ENCODE assay signal across 19 mouse cellular contexts in the genomic region with DNA sequence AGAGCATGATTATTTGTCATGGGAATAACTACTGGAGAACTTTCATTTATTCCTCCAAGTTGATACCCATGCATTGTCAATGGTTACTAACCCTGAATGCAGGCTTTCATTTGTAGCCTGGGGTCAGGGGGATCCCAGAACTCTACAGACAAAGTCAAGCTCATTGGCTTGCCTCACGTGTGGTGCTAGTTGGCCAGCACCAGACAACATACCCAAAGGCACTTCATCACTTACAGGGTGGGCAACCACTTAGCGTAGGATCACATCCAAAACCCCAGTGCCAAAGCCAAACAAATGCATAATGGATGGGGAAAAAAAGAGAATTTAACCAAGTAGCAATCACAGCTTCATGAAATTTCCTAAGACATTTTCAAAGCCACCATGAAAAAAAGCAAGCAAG.
DNase-seq lines count a peak whose midpoint lies in the region; ATAC-seq and TF ChIP-seq lines count a peak whose summit lies in the region.
"Had no signal": no experiment of that assay in that cellular context is flagged by ENCODE, and none has a peak within 500 bp of the region (broad histone marks: within the 10 kb centered on the region; RNA-seq: fewer than 3 reads in every experiment).

No protein-coding gene starts in this region.

- TF ChIP-seq CTCF in hindbrain, postnatal 0 days (IDR thresholded peaks at IDR 0.05; ENCODE audit: low read depth), result no peak
- no peak for TF ChIP-seq CTCF in midbrain, postnatal 0 days (IDR thresholded peaks at IDR 0.05)
- TF ChIP-seq CTCF in brain, embryonic 14.5 days (IDR thresholded peaks at IDR 0.05; ENCODE audit: borderline replicate concordance, extremely low read depth, insufficient read depth, insufficient read length), result no peak
- no peak for TF ChIP-seq CTCF in lung, adult 2 months (IDR thresholded peaks at IDR 0.05; ENCODE audit: insufficient read depth, low read length)

- no peaks in the 10 kb centered on the region for H3K4me1 ChIP-seq in hindbrain, embryonic 15.5 days (replicated peaks)
- no peaks in the 10 kb centered on the region for H3K4me1 ChIP-seq in hindbrain, embryonic 11.5 days (replicated peaks; ENCODE audit: control insufficient read depth, insufficient read depth, low read length)
- no peaks in the 10 kb centered on the region for H3K4me1 ChIP-seq in hindbrain, postnatal 0 days (ENCODE audit: insufficient read depth, low read length)
- no peaks in the 10 kb centered on the region for H3K4me1 ChIP-seq in hindbrain, embryonic 12.5 days
- H3K4me1 ChIP-seq in midbrain, postnatal 0 days (ENCODE audit: insufficient read depth, low read length), result no peaks in the 10 kb centered on the region
- H3K4me1 ChIP-seq in midbrain, embryonic 11.5 days (ENCODE audit: control insufficient read depth, insufficient read depth, low read length), result no peaks in the 10 kb centered on the region
- no peaks in the 10 kb centered on the region for H3K4me1 ChIP-seq in lung, adult 2 months (ENCODE audit: control insufficient read depth, insufficient read depth, low read length)
- H3K4me1 ChIP-seq: embryonic facial prominence, embryonic 10.5 days; embryonic facial prominence, embryonic 12.5 days had no signal

- no peak overlapping the region for H3K9ac ChIP-seq in hindbrain, embryonic 15.5 days
- H3K9ac ChIP-seq in hindbrain, embryonic 11.5 days (ENCODE audit: low read depth, low read length), result no peak overlapping the region
- no peak overlapping the region for H3K9ac ChIP-seq in hindbrain, postnatal 0 days (replicated peaks; ENCODE audit: low read length)
- H3K9ac ChIP-seq in hindbrain, embryonic 12.5 days, result no peak overlapping the region
- H3K9ac ChIP-seq in midbrain, postnatal 0 days (replicated peaks; ENCODE audit: low read length, poor library complexity, severe bottlenecking), result no peak overlapping the region
- no peak overlapping the region for H3K9ac ChIP-seq in midbrain, embryonic 11.5 days (ENCODE audit: low read length)
- H3K9ac ChIP-seq: embryonic facial prominence, embryonic 12.5 days had no signal

- no peak overlapping the region for H3K4me2 ChIP-seq in hindbrain, embryonic 15.5 days
- H3K4me2 ChIP-seq in hindbrain, embryonic 11.5 days (replicated peaks; ENCODE audit: low read depth, low read length), result no peak overlapping the region
- no peak overlapping the region for H3K4me2 ChIP-seq in hindbrain, postnatal 0 days (ENCODE audit: low read depth, low read length)
- H3K4me2 ChIP-seq in hindbrain, embryonic 12.5 days (replicated peaks), result no peak overlapping the region
- H3K4me2 ChIP-seq in midbrain, postnatal 0 days (ENCODE audit: low read depth, low read length, poor library complexity, severe bottlenecking), result no peak overlapping the region
- H3K4me2 ChIP-seq in midbrain, embryonic 11.5 days, result no peak overlapping the region
- H3K4me2 ChIP-seq: embryonic facial prominence, embryonic 12.5 days had no signal

- 64% methylated on average over 2 of the region's 2 CpGs for WGBS in hindbrain, embryonic 15.5 days
- 80% methylated on average over 2 of the region's 2 CpGs for WGBS in hindbrain, embryonic 11.5 days
- WGBS in hindbrain, postnatal 0 days, result 50% methylated on average over 2 of the region's 2 CpGs
- WGBS in hindbrain, embryonic 12.5 days, result 69% methylated on average over 2 of the region's 2 CpGs
- 65% methylated on average over 2 of the region's 2 CpGs for WGBS in midbrain, postnatal 0 days
- WGBS in midbrain, embryonic 11.5 days, result 80% methylated on average over 2 of the region's 2 CpGs
- 50% methylated on average over 2 of the region's 2 CpGs for WGBS in lung, adult 2 months

- no peak for DNase-seq in hindbrain, embryonic 11.5 days (ENCODE audit: low spot score)
- peak; percentile 29 for DNase-seq in hindbrain, postnatal 0 days (ENCODE audit: low spot score)
- DNase-seq in midbrain, postnatal 0 days (ENCODE audit: low spot score), result peak; percentile 40
- DNase-seq in midbrain, embryonic 11.5 days (ENCODE audit: low spot score, missing footprints), result no peak
- peak; percentile 28 for DNase-seq in brain, embryonic 14.5 days (ENCODE audit: low read depth)
- no peak for DNase-seq in lung, adult 2 months
- DNase-seq: adrenal gland, adult 2 months; adrenal gland, postnatal 10 days; adrenal gland, postnatal 25 days; cerebellum, adult 11-12 months; cerebellum, adult 2 months; cerebellum, adult 9-10 months; cerebellum, postnatal 25 days had no signal

- no peaks in the 10 kb centered on the region for H3K9me3 ChIP-seq in hindbrain, embryonic 15.5 days
- H3K9me3 ChIP-seq in hindbrain, embryonic 11.5 days (ENCODE audit: control insufficient read depth, low read length), result no peaks in the 10 kb centered on the region
- H3K9me3 ChIP-seq in hindbrain, postnatal 0 days (ENCODE audit: low read length), result no peaks in the 10 kb centered on the region
- H3K9me3 ChIP-seq in hindbrain, embryonic 12.5 days (replicated peaks), result no peaks in the 10 kb centered on the region
- no peaks in the 10 kb centered on the region for H3K9me3 ChIP-seq in midbrain, postnatal 0 days (ENCODE audit: low read length)
- H3K9me3 ChIP-seq in midbrain, embryonic 11.5 days (ENCODE audit: control insufficient read depth, low read length), result no peaks in the 10 kb centered on the region
- H3K9me3 ChIP-seq: embryonic facial prominence, embryonic 10.5 days; embryonic facial prominence, embryonic 12.5 days had no signal

- H3K27ac ChIP-seq in hindbrain, embryonic 15.5 days (replicated peaks), result no peak overlapping the region
- H3K27ac ChIP-seq in hindbrain, embryonic 11.5 days (ENCODE audit: low read depth, low read length), result no peak overlapping the region
- no peak overlapping the region for H3K27ac ChIP-seq in hindbrain, postnatal 0 days
- no peak overlapping the region for H3K27ac ChIP-seq in hindbrain, embryonic 12.5 days
- H3K27ac ChIP-seq in midbrain, postnatal 0 days (ENCODE audit: low read depth, low read length), result no peak overlapping the region
- no peak overlapping the region for H3K27ac ChIP-seq in midbrain, embryonic 11.5 days (ENCODE audit: low read depth, low read length)
- H3K27ac ChIP-seq: embryonic facial prominence, embryonic 10.5 days; embryonic facial prominence, embryonic 12.5 days had no signal

- no peaks in the 10 kb centered on the region for H3K27me3 ChIP-seq in hindbrain, embryonic 15.5 days
- H3K27me3 ChIP-seq in hindbrain, embryonic 11.5 days (ENCODE audit: control insufficient read depth, insufficient read depth, low read length), result no peaks in the 10 kb centered on the region
- H3K27me3 ChIP-seq in hindbrain, postnatal 0 days (ENCODE audit: insufficient read depth, low read length), result no peaks in the 10 kb centered on the region
- no peaks in the 10 kb centered on the region for H3K27me3 ChIP-seq in hindbrain, embryonic 12.5 days
- no peaks in the 10 kb centered on the region for H3K27me3 ChIP-seq in midbrain, postnatal 0 days (ENCODE audit: insufficient read depth, low read length)
- H3K27me3 ChIP-seq in midbrain, embryonic 11.5 days (ENCODE audit: control insufficient read depth, insufficient read depth, low read length), result no peaks in the 10 kb centered on the region
- H3K27me3 ChIP-seq: embryonic facial prominence, embryonic 12.5 days had no signal

- no peak for TF ChIP-seq POLR2A in brain, embryonic 14.5 days (IDR thresholded peaks at IDR 0.05; ENCODE audit: borderline replicate concordance, extremely low read depth, insufficient read depth, insufficient read length, poor library complexity, severe bottlenecking)
- no peak for TF ChIP-seq POLR2A in lung, adult 2 months (IDR thresholded peaks at IDR 0.05; ENCODE audit: borderline replicate concordance, extremely low read depth, low read depth, low read length)

- no peaks in the 10 kb centered on the region for H3K36me3 ChIP-seq in hindbrain, embryonic 15.5 days
- no peaks in the 10 kb centered on the region for H3K36me3 ChIP-seq in hindbrain, embryonic 11.5 days (ENCODE audit: control insufficient read depth, insufficient read depth, low read length)
- H3K36me3 ChIP-seq in hindbrain, postnatal 0 days (ENCODE audit: insufficient read depth, low read length), result no peaks in the 10 kb centered on the region
- H3K36me3 ChIP-seq in hindbrain, embryonic 12.5 days, result no peaks in the 10 kb centered on the region
- H3K36me3 ChIP-seq in midbrain, postnatal 0 days (ENCODE audit: insufficient read depth, low read length), result no peaks in the 10 kb centered on the region
- H3K36me3 ChIP-seq in midbrain, embryonic 11.5 days (ENCODE audit: control insufficient read depth, insufficient read depth, low read length), result no peaks in the 10 kb centered on the region
- H3K36me3 ChIP-seq: embryonic facial prominence, embryonic 10.5 days; embryonic facial prominence, embryonic 12.5 days had no signal

- H3K4me3 ChIP-seq in hindbrain, embryonic 15.5 days, result no peak overlapping the region
- no peak overlapping the region for H3K4me3 ChIP-seq in hindbrain, embryonic 11.5 days (ENCODE audit: low read depth, low read length)
- H3K4me3 ChIP-seq in hindbrain, postnatal 0 days (ENCODE audit: low read length), result no peak overlapping the region
- no peak overlapping the region for H3K4me3 ChIP-seq in hindbrain, embryonic 12.5 days
- no peak overlapping the region for H3K4me3 ChIP-seq in midbrain, postnatal 0 days (ENCODE audit: low read depth, low read length)
- no peak overlapping the region for H3K4me3 ChIP-seq in midbrain, embryonic 11.5 days (ENCODE audit: low read depth, low read length)
- no peak overlapping the region for H3K4me3 ChIP-seq in lung, adult 2 months (replicated peaks; ENCODE audit: extremely low read depth, low read depth, low read length)
- H3K4me3 ChIP-seq: embryonic facial prominence, embryonic 10.5 days; embryonic facial prominence, embryonic 12.5 days had no signal

- peak; percentile 61 for ATAC-seq in hindbrain, embryonic 15.5 days (ENCODE audit: low FRiP score, low read depth)
- no peak for ATAC-seq in hindbrain, embryonic 11.5 days (ENCODE audit: low FRiP score)
- no peak for ATAC-seq in hindbrain, postnatal 0 days
- ATAC-seq in hindbrain, embryonic 12.5 days (ENCODE audit: low FRiP score), result no peak
- no peak for ATAC-seq in midbrain, postnatal 0 days (ENCODE audit: low FRiP score)
- ATAC-seq in midbrain, embryonic 11.5 days (ENCODE audit: low FRiP score), result no peak
- ATAC-seq: forebrain, embryonic 14.5 days; forebrain, embryonic 16.5 days had no signal

Comparison
In these comparisons a context has a peak if more than half of its experiments do, and no peak if none do; other contexts are left out.
1. DNase-seq: peak in hindbrain, postnatal 0 days (single experiment), midbrain, postnatal 0 days (single experiment) and brain, embryonic 14.5 days (single experiment); none in hindbrain, embryonic 11.5 days (single experiment), midbrain, embryonic 11.5 days (single experiment) and lung, adult 2 months (single experiment).